Mouse (Mus musculus) neural tube, embryonic 14.5 days (tissue): ENCODE data around the gene Pacs1. TPM values are rescaled to one million over a fixed set of nuclear protein-coding genes. Genes with fewer than 3 reads are reported as not detected.
"Not testable (repeated sequence)": the region's sequence is repeated elsewhere in the genome, so short reads cannot be mapped to it uniquely, and the experiment has no call there.

Experiments
- ATAC-seq: fragments of 200-750 bp; cut with Nextera tagmentation; 2 replicates; pipeline ENCODE4 v1.8.0; 2017; ENCODE audit warnings: low read depth, mild to moderate bottlenecking, moderate TSS enrichment, moderate library complexity
- H3K27ac ChIP-seq: fragments of 300-500 bp; sonication (generic); 2 replicates; pipeline ENCODE4 v1.5.1; 2014; ENCODE audit warnings: low read depth, mild to moderate bottlenecking, control low read depth, low read length, moderate library complexity, mixed read lengths
- H3K27me3 ChIP-seq: fragments of 300-500 bp; sonication (generic); 2 replicates; pipeline ENCODE4 v1.6.1; 2014; ENCODE audit warnings: low read length; ENCODE audit not compliant: control insufficient read depth, insufficient read depth
- H3K36me3 ChIP-seq: fragments of 300-500 bp; sonication (generic); 2 replicates; pipeline ENCODE4 v1.6.1; 2014; ENCODE audit warnings: low read length, mixed read lengths; ENCODE audit not compliant: control insufficient read depth, insufficient read depth
- H3K4me1 ChIP-seq: fragments of 300-500 bp; sonication (generic); 2 replicates; pipeline ENCODE4 v1.6.1; 2014; ENCODE audit warnings: low read length; ENCODE audit not compliant: control insufficient read depth, insufficient read depth
- H3K4me2 ChIP-seq: fragments of 300-500 bp; sonication (generic); 2 replicates; pipeline ENCODE4 v1.6.1; 2014; ENCODE audit warnings: mild to moderate bottlenecking, low read depth, low read length, control low read depth
- H3K4me3 ChIP-seq: fragments of 300-500 bp; sonication (generic); 2 replicates; pipeline ENCODE4 v1.5.1; 2014; ENCODE audit warnings: low read depth, low read length, control low read depth, mixed read lengths
- H3K9ac ChIP-seq: fragments of 300-500 bp; sonication (generic); replicated peaks from 2 replicates; pipeline ENCODE4 v1.6.1; 2014; ENCODE audit warnings: low read depth, mild to moderate bottlenecking, control low read depth, low read length, mixed read lengths
- H3K9me3 ChIP-seq: fragments of 300-500 bp; sonication (generic); 2 replicates; pipeline ENCODE4 v1.6.1; 2016; ENCODE audit warnings: low read length; ENCODE audit not compliant: control insufficient read depth
- WGBS: fragments of 180-500 bp; shearing (Covaris S2); extraction: QIAGEN DNeasy Blood & Tissue Kit; methylation state at CpG from one replicate; pipeline ENCODE4 v1.1.7; 2014; 5-methylcytosine and 5-hydroxymethylcytosine counted together
- polyA plus RNA-seq: library from polyadenylated mRNA; unstranded; fragments of >200 nt; fragmentation: Nextera tagmentation; extraction: Ambion mirVana; gene quantifications from 2 replicates; pipeline ENCODE4 v1.2.1, GENCODE M21; 2014

The Pacs1 gene
- polyA plus RNA-seq, 1 experiment from 2014 or later, result 56.9 TPM

- Histone ChIP-seq H3K4me3 (peak overlapping the region; percentile 87), H3K27ac (0 out of 2 replicates have a peak overlapping the region, but pooled peaks have one; percentile 57), H3K4me1 (peaks cover 41% of the 10 kb centered on the region), H3K27me3 (no peaks in the 10 kb centered on the region), H3K9ac (0 out of 2 replicates have a peak overlapping the region, but pooled peaks have one; percentile 16), H3K4me2 (peak overlapping the region; percentile 59; the same call in 1 of the 2 replicates), H3K9me3 (no peaks in the 10 kb centered on the region), H3K36me3 (peaks cover 39% of the 10 kb centered on the region)
- WGBS, result 72% methylated on average over 12 of the region's 12 CpGs
- ATAC-seq, result no peak
These were observed 179.3 kb downstream of the Pacs1 start for GRCm38 (mm10) chr19:5093481-5094242.

DNA sequence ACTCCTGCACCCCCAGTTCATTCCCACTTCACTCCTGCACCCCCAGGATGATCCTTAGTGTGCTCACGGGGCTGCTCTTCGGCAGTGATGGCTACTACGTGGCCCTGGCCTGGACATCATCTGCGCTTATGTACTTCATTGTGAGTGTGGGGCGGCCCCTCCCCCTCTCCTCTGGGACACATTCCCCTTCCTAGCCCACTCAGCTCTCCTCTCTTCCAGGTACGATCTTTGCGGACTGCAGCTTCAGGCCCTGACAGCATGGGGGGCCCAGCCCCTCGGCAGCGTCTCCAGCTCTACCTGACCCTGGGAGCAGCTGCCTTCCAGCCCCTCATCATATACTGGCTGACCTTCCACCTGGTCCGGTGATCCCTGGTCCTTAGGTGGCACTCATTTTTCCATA, 180.8 kb downstream of the Pacs1 start:
- H3K4me1 ChIP-seq, result peaks cover 44% of the 10 kb centered on the region
- 83% methylated on average over 10 of the region's 10 CpGs for WGBS

GRCm38 (mm10) chr19:5089324-5089723, 183.6 kb downstream of the Pacs1 start:
- 93% methylated on average over 4 of the region's 4 CpGs for WGBS
- ATAC-seq, result no peak
- no peak overlapping the region for H3K9ac ChIP-seq
- no peak overlapping the region for H3K27ac ChIP-seq
- H3K4me1 ChIP-seq, result peaks cover 17% of the 10 kb centered on the region
- peaks cover 39% of the 10 kb centered on the region for H3K36me3 ChIP-seq
- peak overlapping the region; percentile 50 for H3K4me2 ChIP-seq
- peak overlapping the region; percentile 62 for H3K4me3 ChIP-seq
- H3K9me3 ChIP-seq, result no peaks in the 10 kb centered on the region
- peaks cover 14% of the 10 kb centered on the region for H3K27me3 ChIP-seq

More for the DNA sequence above, 180.8 kb downstream of the Pacs1 start:
- no peak overlapping the region for H3K4me3 ChIP-seq
- H3K36me3 ChIP-seq, result peaks cover 39% of the 10 kb centered on the region
- no peak overlapping the region for H3K9ac ChIP-seq
- no peaks in the 10 kb centered on the region for H3K27me3 ChIP-seq
- H3K4me2 ChIP-seq, result no peak overlapping the region
- no peak for ATAC-seq
- H3K9me3 ChIP-seq, result no peaks in the 10 kb centered on the region
- H3K27ac ChIP-seq, result no peak overlapping the region

GRCm38 (mm10) chr19:5087884-5088728, 184.8 kb downstream of the Pacs1 start, which contains the start of gene Yif1a:
Gene Yif1a, plus strand, starts transcription at chr19:5088538.
- Histone ChIP-seq H3K9ac (peak within 1 kb of the TSS; percentile 55), H3K27ac (peak within 1 kb of the TSS; percentile 76), H3K4me1 (peaks cover 11% of the 10 kb centered on the region), H3K4me3 (peak within 1 kb of the TSS; percentile 62), H3K4me2 (peak within 1 kb of the TSS; percentile 61), H3K9me3 (no peaks in the 10 kb centered on the region), H3K27me3 (peaks cover 19% of the 10 kb centered on the region), H3K36me3 (peaks cover 30% of the 10 kb centered on the region)
- WGBS, result under 1% methylated on average over 58 of the region's 58 CpGs
- peak; percentile 93 for ATAC-seq

GRCm38 (mm10) chr19:5086533-5086932, 186.4 kb downstream of the Pacs1 start:
- not testable (repeated sequence) for H3K9me3 ChIP-seq, ATAC-seq, H3K4me3 ChIP-seq, H3K4me2 ChIP-seq, H3K27ac ChIP-seq, H3K9ac ChIP-seq
- Histone ChIP-seq H3K36me3 (peaks cover 14% of the 10 kb centered on the region), H3K4me1 (peaks cover 11% of the 10 kb centered on the region), H3K27me3 (peaks cover 32% of the 10 kb centered on the region)
- WGBS, result 45% methylated on average over 4 of the region's 4 CpGs

DNA sequence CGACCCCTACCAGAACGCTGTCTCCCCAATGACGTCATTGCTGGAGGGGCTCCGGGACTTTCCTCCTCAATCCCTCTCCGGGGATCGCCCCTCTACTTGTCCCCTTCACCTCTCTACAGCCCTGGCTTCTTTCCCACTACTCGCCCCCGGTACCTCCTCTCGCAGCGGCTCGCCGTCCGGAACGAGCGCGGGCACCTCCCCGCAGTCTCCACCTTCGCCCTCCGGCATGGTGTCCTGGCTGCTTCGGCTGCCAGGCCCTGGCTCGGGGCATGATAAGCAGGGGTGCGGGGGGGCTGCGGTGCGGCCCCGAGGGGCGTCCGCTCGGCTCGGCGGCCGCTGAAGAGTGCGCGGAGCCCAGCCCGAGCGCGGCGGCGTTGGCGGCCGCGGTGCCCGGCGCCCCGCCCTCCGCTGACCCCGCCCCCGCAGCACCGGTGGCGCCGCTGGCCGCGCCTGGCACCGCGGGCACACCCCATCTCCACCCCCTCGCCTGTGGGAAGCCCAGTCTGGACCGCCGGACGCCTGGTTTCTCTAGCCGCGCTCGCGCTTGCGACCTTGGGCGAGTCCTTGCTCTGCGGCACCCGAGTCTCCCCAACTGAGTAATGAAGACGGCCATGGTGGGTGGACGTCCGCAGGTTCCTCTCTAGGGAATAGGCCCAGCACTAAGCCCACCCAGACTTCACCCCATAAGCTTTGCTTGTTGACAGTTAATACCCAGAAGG, 187.6 kb downstream of the Pacs1 start, which contains the start of gene Tmem151a:
Tmem151a (minus strand) TSS at position 387 of the 719 bp plus-strand sequence.
- peaks cover 39% of the 10 kb centered on the region for H3K27me3 ChIP-seq
- no peak for ATAC-seq

GRCm38 (mm10) chr19:5084834-5085144, 188.1 kb downstream of the Pacs1 start:
- Histone ChIP-seq H3K27me3 (peaks cover 41% of the 10 kb centered on the region), H3K9me3 (no peaks in the 10 kb centered on the region), H3K27ac (no peak overlapping the region), H3K9ac (peak overlapping the region; percentile 65), H3K4me3 (peak overlapping the region; percentile 53), H3K4me2 (peak overlapping the region; percentile 67), H3K36me3 (peaks cover 2% of the 10 kb centered on the region; the same call in 1 of the 2 replicates), H3K4me1 (peaks cover 11% of the 10 kb centered on the region)
- WGBS, result 1% methylated on average over 14 of the region's 15 CpGs
- no peak for ATAC-seq

More for the DNA sequence above, 187.6 kb downstream of the Pacs1 start, which contains the start of gene Tmem151a:
- peaks cover 11% of the 10 kb centered on the region for H3K4me1 ChIP-seq
- WGBS, result 2% methylated on average over 65 of the region's 69 CpGs
- peak within 1 kb of the TSS; percentile 67 for H3K4me2 ChIP-seq
- peak within 1 kb of the TSS; percentile 65 for H3K9ac ChIP-seq
- peaks cover 3% of the 10 kb centered on the region; the same call in 1 of the 2 replicates for H3K36me3 ChIP-seq
- H3K4me3 ChIP-seq, result peak within 1 kb of the TSS; percentile 53
- H3K27ac ChIP-seq, result no peak within 1 kb of the TSS
- H3K9me3 ChIP-seq, result no peaks in the 10 kb centered on the region

- Histone ChIP-seq H3K9ac (peak overlapping the region; percentile 65), H3K9me3 (no peaks in the 10 kb centered on the region), H3K4me3 (peak overlapping the region; percentile 53), H3K27me3 (peaks cover 41% of the 10 kb centered on the region), H3K4me2 (peak overlapping the region; percentile 67), H3K27ac (no peak overlapping the region), H3K4me1 (peaks cover 8% of the 10 kb centered on the region), H3K36me3 (no peaks in the 10 kb centered on the region)
- no peak for ATAC-seq
- 65% methylated on average over 3 of the region's 3 CpGs for WGBS
These were observed 188.7 kb downstream of the Pacs1 start for GRCm38 (mm10) chr19:5083961-5084833.
